Mouse (Mus musculus) left cerebral cortex, postnatal 14 days (tissue): Measurements from ENCODE around the gene Sult2b1. TPM values are rescaled to one million over a fixed set of nuclear protein-coding genes. Genes with fewer than 3 reads are reported as not detected.

ENCODE experiments used
- DNase-seq, 2 experiments: peaks; one replicate each; pipeline ENCODE4 v3.0.0; 2021 to 2022; ENCODE audit warnings: low spot score in 2 of 2, mixed read lengths in 1 of 2
- intact Hi-C: fragments of 180-260 bp; cut with DNase I; formaldehyde crosslinking; loops from one replicate; pipeline ENCODE4 v1.15.1; 2025
- total RNA-seq, 2 experiments: library from RNA; stranded (reverse); gene quantifications; 2 replicates each; pipeline ENCODE4 v1.2.3; 2021

The Sult2b1 gene
- total RNA-seq, 2 experiments from 2014 or later = 10.0 to 13.0 TPM

DNA sequence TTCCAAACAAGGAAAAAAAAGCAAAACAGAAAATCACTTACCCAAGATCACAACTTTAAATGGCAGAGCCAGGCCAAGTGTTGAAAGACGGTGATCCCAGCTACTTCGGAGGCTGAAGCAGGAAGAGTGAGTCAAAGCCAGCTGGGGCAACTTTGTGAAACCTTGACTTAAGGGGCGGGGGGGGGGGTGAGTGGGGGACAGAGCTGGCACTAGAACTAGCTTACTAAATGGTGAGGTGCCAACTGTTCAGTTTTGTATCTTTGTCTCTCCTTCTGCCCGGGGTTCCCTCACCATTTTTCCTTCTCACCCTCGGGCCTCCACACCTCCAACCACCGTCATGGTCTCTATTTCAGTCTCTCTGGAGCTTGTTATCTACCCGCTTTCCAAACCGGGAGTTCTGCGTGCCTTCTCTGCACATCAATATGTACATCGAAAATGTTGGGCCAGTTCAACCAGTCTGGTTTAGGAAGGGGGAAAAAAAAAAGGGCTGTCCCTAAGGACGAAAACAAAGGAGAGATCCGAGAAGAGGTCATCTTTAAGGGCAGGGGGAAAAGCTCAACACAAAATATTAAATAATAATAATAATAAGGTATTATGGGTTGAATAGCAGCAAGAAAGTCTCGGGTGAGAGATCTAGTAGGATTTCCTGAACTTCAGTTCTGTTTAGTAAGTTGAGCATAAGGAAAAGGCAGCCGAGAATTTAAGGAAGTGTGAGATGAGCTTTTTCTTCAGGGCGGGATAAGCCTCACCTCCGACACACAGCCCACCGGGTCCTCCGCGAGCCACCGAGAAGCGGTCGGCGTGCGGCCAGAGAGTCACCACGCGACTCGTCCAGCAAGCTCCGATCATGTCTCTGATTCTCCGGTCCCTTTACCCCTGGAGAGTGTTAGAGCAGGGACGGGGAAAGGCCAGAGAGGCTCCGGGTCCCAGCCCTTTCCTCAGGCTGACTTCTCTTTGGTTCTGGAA, 67.2 kb downstream of the Sult2b1 start:
- intact Hi-C loops = no loop called here
- no peak for DNase-seq

DNA sequence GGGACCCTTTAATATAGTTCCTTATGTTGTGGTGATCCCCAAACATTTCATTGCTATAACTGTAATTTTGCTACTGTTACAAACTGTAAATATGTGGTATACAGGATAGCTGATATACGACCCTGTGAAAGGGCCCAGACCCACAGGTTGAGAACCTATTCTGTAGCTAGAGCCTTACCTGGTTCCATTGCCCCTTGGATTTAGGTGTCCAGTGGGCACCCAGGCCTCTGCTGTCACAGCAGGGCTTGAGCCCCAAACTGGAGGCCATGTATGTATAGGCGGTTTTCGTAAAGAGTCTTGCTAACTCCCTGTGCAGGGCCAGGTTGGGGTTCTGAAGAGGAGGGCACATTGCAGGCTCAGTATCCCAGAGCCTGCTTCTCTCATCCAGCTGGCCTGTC, 68.0 kb downstream of the Sult2b1 start:
- no peak for DNase-seq
- intact Hi-C loops = no loop called here

DNA sequence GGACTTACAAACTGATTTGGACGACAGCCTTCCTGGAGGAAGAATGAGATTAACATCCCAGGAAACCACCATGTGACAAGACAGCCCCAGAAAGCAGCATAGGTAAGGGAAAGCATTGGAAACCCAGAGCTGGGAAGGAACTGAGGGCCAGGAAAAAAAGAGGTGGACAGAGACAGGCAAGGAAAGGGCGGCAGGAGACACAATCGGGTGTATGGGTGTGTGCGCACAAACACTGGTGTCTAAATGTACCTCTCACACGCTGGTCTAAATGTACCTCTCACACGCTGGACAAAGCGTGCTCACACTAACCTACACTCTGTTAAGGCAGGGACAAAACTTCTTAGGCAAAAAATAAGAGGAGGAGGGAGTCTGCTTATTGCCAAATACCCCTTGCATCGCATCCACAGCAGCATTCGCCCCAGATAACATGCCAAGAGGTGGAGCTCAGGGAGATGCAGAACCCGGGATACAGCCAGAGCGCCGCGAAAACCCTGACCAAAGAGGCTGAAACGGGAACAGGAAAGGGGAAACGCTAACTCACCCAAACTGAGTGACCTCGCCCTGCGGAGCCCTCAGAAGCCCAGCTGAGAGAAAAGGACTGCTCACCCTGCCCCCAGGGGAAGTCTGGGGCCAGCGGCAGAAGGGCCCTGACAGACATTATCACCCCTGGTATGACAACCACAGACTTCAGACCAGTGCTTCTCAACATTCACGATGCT, 68.6 kb downstream of the Sult2b1 start:
- peak in 1 of 2 experiments; percentile 29 for DNase-seq
- intact Hi-C loops = no loop called here

DNA sequence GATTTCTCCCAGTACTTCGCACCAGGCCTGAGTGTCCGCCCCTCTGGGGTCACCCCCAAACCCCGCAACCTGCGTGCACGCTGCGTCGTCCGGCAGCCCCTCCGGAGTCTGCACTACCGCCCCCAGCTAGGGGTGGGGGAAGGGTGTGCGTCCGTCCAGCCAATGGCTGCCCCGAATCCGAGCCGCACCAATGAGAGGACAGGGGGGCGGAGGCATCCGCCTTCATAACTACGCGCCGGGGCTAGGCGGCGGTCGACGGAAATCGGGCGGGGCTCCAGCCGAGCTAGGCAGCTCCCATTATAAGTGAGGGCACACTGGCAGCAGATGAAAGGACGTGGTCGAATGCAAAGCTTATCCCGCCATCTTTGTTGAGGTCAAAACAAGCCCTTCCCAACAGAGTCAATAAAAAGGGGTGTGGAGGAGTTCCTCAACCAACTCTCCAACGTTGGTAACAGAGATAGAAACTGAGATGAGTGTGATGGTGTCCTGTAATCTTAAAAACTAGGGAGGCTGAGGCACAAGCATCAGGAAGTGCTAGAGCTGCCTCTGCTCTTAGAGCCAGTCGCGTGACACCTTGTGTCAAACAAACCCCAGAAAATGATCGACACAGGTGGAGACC, 69.3 kb downstream of the Sult2b1 start, which contains the start of gene Rpl18:
TSS of gene Rpl18 (plus strand) at position 368 of the 619 bp plus-strand sequence.
- peak; percentile 99 for DNase-seq
- intact Hi-C loops = no loop called here

DNA sequence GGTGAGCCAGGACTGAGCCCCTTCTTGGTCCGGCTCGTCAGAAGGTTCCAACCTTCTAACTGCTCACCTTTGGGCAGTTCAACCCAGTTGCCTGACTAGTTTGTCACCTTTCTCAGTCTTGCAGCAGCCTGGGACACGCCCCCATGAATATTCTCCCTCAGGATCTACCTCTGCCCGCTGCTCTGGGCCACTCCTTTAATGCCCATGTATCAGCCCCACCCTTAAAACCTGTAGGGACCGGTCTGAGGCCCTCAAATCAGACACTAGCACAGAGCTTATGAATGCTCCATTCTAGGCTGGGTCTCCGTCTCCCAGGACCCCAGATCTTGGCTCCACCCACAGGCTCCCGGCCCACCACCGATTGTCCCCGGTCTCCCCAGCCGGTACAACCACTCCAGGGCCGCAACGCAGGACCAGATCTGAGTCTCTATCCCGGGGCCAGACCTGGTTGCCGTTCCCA, 69.8 kb downstream of the Sult2b1 start:
- no peak for DNase-seq
- intact Hi-C loops = no loop called here

DNA sequence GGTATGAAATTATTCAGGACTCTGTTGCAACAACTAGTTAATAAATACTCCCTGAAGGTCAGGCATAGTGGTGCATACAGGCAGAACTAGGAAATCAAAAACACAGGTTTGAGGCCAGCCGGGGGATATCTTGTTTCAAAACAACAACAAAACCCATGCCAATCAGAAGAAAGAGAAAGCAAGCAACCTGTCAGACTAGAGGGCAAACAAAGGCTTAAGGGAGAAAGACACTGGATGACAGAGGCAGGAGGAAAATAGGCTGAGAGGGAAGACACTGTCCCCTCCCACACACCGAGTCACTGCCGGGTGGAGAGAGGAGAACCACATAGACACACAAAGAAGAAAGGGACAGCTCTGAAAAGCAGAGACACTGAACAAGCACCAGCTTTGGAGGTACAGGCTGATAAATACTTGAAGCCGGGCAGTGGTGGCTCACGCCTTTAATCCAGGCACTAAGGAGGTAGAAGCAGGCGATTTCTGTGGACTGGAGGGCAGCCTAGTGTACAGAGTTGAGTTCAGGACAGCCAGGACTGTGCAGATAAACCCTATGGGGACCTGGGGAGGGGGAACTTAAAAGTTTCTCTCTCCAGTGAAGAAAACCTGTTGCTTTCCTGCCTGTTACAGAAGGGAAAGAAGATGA, 70.5 kb downstream of the Sult2b1 start:
- DNase-seq = no peak
- intact Hi-C loops = no loop called here

DNA sequence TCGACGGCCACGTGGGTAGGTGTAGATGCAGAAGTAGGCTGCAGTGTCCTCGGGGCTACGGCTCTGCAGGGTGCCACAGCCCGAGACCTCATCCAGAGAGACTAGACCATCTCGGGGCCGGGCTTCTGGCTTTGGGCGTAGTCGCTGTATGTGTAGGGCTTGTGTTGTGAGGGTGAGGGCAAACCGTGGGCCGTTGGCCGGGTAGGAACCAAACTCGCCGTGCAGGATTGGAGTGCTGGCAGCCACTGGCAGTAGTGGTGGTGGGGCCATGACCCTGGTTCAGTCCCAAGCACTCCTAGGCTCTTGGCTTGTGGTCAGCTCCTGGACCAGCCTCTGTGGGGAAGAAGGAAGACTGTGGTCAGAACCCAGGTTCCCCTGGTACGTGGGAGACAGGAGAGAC, 71.1 kb downstream of the Sult2b1 start:
- DNase-seq = no peak
- intact Hi-C loops = no loop called here

DNA sequence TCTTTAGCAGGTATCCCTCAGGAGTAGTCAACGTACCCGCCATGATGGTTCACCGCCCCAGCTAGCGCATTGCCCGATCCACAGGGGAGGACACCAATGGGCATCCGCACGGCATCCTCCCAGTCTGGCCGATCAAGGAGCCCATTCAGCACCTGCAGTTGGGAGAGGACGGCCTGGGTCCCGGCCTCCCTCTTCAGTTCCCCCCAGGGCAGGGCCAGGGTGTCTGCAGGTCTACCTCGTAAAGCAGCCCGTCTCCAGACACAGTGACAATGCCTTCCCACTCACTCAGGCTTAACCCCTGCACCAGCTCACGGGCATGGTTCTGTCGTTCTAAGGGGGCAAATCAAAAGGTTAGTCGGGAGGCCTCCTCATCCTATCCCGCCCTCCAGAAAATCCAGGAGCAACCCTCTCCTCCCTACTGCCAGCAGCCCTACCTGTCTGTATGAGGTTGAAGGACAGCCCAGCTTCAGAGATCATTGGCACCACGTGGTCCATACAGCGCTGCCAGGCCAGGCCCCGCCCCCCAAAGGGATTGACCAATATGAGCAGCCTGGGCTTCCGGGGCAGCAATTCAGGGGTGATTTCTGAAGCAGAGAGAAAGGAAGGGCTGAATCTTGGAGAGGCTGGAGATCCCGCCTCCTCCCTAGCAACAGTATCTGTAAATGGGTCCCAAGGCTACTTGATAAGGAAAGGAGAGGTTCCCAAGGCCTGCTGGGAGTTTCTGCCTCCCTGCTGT, 72.3 kb downstream of the Sult2b1 start:
- intact Hi-C loops = no loop called here
- no peak for DNase-seq

DNA sequence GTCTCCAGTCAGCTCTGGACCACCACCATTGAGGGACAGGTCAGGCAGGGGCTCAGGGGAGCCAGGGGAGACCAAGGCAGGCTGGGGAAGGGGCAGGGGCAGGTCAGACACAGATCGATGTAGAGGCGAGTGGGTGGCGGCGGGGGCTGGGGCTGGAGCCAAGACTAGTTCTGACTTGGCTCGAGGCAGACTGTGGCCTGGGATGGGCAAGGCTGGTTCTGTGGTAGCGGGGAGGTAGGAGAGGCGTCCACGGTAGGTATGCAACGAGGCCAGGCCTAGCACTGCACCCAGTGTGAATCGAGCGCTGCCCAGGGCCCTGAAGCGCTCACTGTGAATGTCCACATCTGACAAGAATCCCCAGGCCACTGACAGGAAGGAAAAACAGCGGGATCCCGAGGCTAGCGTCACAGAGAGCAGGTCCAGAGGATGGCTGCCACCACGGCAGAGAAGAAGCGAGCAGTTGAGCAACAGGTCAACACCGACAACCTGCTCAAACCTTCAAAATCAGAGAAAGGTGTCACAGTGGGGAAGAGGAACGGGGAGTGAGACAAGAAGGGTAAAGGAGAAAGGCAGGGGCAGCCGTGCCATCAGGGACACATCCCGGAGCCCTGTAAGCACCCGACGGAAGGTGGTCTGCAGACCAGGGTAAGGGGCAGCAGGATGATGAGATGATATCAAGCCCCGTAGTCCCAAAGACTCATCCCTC, 73.0 kb downstream of the Sult2b1 start:
- intact Hi-C loops = no loop called here
- no peak for DNase-seq

DNA sequence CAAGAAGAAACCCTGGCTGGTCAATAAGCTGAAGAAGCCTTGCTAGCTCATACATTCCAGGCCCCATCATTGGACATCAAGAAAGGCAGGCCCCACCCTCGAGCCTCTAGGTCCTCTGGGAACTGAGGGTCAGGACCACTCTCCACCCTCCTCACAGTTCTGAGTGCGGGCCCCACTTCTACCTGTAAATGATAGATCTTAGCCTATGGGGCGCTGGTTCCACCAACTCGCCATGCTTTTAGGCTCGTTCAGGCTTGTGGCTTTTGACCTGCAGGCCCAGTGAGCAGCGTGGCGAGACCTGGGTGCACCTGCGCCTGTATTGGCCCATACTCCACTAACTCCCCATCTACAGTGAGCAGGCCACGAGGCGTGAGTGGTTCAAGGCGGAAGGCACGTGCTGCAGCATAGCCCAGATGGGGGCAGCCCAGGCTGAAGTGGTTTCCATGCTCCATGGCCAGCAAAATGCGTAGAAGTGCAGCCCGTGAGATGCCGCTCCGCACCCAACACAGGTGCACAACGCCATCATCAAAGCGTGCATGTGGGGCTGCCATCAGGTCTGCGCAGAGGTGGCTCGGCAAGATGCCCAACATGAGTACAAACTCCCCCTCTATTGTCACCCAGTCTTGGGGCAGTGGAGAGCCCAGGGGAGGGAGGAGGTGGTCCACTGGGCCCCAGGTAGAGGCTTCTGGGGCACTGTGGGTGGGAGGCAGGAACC, 73.8 kb downstream of the Sult2b1 start:
- no peak for DNase-seq
- intact Hi-C loops = no loop called here

DNA sequence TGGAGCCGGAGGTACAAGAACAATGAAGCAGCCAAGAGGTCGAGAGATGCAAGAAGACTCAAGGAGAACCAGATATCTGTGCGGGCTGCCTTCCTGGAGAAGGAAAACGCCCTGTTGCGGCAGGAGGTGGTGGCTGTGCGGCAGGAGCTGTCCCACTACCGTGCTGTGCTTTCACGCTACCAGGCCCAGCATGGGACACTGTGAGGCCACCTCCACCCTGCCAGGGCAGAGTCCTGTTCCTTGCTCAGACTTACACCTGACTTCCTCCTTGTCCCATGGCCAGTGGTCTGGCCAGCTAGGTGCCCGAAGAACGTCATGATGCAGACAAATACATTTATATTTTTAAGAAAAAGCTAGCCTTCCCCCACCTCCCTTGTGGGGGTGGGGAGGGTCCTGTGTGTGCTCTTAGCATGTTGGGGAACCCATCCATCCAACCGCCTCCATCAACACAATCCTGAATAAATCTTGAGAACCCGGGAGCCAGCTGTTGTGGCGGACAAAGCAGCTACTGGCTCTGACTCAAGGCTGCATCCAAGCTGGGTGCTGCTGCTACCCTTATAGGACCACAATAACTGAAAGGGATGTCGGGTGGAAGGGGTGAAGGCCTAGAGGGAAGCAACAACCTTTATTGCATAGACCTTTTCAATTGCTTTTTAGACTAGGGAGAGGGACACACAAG, 74.7 kb downstream of the Sult2b1 start:
- no peak for DNase-seq
- intact Hi-C loops = loop anchor here (10.0 kb wide), 1 partner anchor 245 kb away; the partner anchor contains the start of gene Bax

DNA sequence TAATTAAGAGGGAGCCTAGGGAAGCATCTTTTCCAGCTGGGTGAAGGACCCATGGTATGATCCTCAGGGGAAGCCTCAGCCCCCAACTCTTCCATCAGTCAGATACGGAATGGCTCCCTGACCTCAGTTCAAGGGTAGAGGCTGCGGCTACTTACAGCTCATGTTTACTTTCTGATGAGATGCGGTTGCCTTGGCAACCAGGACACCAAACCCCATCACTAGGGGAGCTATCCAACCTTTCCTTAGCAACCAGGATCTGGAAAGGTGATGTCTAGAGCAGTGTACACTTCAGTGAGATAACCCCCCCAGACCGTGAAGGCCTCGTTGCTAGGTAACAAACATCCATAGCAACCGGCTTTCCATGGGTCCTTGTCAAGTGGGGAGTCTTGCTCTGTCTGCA, 75.4 kb downstream of the Sult2b1 start:
- intact Hi-C loops = loop anchor here (10.0 kb wide), 1 partner anchor 244 kb away; the partner anchor contains the start of gene Bax
- peak; percentile 34 to 73 for DNase-seq

DNA sequence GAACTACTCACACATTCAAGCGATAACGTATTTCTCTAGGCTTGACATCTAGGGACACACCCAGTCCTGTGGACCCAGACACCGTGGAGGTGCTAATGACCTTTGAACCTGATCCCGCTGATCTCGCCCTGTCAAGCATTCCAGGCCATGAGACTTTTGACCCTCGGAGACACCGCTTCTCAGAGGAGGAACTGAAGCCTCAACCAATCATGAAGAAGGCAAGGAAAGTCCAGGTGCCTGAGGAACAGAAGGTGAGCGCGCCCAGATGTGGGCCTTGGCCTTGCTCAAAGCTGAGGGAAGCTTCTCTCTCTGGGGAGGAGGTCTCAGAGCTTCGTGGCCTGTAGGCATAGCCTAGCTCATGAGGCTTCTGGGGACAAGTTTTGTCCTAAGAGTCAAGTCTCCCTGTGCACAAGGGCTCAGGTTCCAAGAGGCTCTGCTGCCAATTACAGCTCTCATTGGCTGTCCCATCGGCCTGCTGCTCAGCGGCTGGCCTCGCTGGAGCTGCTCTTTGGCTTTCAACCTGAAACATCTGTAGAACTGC, 76.2 kb downstream of the Sult2b1 start:
- peak in 1 of 2 experiments; percentile 37 for DNase-seq
- intact Hi-C loops = loop anchor here (10.0 kb wide), 1 partner anchor 243 kb away; the partner anchor contains the start of gene Bax

DNA sequence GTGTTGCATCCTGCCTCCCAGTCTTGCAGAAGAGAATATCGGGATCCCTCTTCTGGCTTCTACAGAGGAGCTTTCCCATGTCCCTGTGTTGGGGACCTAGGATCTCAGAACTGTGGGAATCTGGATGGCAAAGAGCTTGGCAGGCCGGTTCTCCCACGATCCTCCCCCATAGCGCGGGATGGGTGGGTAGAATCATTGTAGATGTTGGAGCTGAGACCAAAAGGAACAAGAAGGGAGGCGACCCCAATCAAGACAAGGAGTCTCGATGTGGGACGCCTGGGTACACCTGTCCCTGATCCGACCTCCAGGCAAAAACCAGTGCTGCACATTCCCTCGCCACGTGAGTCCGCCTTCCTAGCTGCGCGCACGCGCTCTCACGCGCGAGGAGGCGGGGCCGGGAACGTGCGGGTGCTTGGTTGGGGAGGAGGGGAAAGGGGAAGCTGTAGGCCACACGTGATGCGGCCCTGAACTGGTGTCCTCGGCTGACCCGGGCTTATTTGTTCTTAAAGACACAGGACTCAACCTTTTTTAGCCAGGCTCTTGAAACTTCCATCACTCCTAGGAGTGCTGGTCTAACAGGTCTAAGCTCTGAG, 77.0 kb downstream of the Sult2b1 start:
- DNase-seq = peak; percentile 96 to 97

DNA sequence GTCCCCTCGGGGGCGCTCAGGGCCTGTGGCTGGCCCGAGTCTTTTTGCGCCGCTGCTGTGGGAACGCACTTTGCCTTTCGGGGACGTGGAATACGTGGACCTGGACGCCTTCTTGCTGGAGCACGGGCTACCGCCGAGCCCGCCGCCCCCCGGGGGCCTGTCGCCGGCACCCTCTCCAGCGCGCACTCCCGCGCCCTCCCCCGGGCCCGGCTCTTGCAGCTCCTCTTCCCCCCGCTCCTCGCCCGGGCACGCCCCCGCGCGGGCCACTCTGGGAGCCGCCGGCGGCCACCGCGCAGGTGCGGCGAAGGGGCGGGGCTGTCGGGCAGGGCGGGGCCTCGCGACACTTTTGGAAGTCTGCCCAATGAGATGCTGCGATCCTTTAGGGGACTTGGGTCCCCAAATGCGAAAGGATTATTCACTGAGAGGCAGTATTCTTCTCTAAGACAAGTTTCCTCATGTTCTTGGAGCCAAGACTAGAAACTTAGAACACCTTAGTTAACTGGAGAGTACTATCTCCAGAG, 77.7 kb downstream of the Sult2b1 start:
- DNase-seq = peak; percentile 84 to 92
- intact Hi-C loops = loop anchor here (10.0 kb wide), 1 partner anchor 242 kb away; the partner anchor contains the start of gene Bax

More for the DNA sequence above, 77.0 kb downstream of the Sult2b1 start:
- intact Hi-C loops = loop anchor here (10.0 kb wide), 1 partner anchor 243 kb away; the partner anchor contains the start of gene Bax

DNA sequence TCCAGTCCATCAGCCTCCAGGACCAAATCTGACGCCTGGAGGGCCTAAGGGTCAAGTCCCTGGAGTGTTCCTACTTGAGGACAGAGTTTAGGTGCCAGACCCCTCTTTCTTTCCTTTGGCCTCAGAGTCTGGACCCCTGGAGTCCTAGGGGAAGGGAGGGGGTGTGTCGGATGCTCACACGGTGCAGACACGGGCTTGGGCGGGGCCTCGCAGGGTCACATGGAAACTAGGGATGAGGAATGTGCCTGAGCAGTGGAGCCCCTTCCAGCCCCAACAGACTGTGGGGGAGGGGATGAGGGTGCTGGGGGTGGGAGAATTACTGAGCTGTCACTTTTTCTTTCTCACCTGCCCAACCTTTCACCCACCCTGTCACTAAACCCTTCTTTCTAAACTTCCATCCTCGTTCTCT, 78.6 kb downstream of the Sult2b1 start:
- peak; percentile 84 to 95 for DNase-seq
- intact Hi-C loops = loop anchor here (10.0 kb wide), 1 partner anchor 241 kb away; the partner anchor contains the start of gene Bax
